Mouse (Mus musculus): Measurements from ENCODE around the gene Chrne.
A peak's percentile ranks its signal among the peaks of the same experiment; 100 is the strongest.

GRCm38 (mm10) chr11:70605024-70605566, 13.9 kb downstream of the Chrne start:
- TF ChIP-seq CTCF (IDR thresholded peaks at IDR 0.05; ENCODE audit: extremely low read depth, insufficient read length, insufficient replicate concordance, low read depth, low read length) = peak; percentile 85; the same call in 1 of the 2 replicates
- no peak for TF ChIP-seq POLR2A (IDR thresholded peaks at IDR 0.05; ENCODE audit: low read depth, low read length)
